ENCODE assay signal across 8 mouse cellular contexts in the genomic region with DNA sequence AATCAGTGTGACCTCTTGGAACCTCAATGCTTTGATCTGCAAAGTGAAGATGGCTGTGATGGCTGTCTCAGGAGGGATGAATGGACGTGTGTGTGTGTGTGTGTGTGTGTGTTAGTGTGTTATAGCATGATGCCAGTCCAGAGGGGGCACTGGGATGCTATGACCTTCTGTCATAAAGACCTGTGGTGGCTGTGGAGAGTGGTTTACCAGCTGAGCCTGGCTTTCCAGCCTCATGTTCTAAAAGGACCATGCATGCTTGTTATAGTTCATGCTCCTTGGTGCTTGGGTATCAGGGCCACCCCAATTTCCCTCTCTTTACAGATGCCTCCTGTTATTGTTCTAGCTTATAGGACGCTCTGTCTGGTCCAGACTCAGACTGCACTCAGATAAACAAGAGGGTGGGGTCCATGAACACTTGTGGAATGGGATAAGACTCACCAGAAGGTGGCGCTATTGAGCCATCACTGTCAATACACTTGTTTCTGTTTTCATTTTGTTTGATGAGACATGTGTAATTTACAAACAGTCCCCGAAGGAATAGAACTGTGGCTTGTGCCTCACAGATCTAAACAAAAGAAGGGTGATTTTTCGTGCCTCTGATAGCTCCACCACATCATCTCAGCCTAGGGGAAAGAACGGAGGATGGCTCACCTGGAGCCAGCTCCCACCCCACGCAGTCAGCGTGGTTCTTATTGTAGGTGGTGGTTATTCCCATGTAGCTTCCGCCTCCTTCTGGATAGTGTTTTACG.
DNase-seq lines count a peak whose midpoint lies in the region; ATAC-seq and TF ChIP-seq lines count a peak whose summit lies in the region.

No protein-coding gene starts in this region.

- no peak for TF ChIP-seq EP300 in MEL (IDR thresholded peaks at IDR 0.05; ENCODE audit: low read depth in 1 of 2, low read length in 2 of 2)
- no peak for TF ChIP-seq EP300 in heart, postnatal 0 days (IDR thresholded peaks at IDR 0.05; ENCODE audit: low read depth)

- no peaks in the 10 kb centered on the region for H3K4me1 ChIP-seq in hindbrain, embryonic 10.5 days (replicated peaks)
- H3K4me1 ChIP-seq in hindbrain, embryonic 12.5 days: no peaks in the 10 kb centered on the region
- H3K4me1 ChIP-seq in MEL (ENCODE audit: control insufficient read depth in 1 of 2, insufficient read depth in 2 of 2, low read length in 2 of 2): no peaks in the 10 kb centered on the region
- H3K4me1 ChIP-seq in heart, postnatal 0 days (ENCODE audit: control insufficient read depth, insufficient read depth): no peaks in the 10 kb centered on the region

- WGBS in hindbrain, embryonic 10.5 days: 56% methylated on average over 10 of the region's 10 CpGs
- WGBS in hindbrain, embryonic 12.5 days: 54% methylated on average over 10 of the region's 10 CpGs
- WGBS in heart, postnatal 0 days: 53% methylated on average over 10 of the region's 10 CpGs

- H3K36me3 ChIP-seq in hindbrain, embryonic 10.5 days: no peaks in the 10 kb centered on the region
- no peaks in the 10 kb centered on the region for H3K36me3 ChIP-seq in hindbrain, embryonic 12.5 days
- H3K36me3 ChIP-seq in MEL (ENCODE audit: control insufficient read depth in 1 of 2, insufficient read depth in 2 of 2, low read length in 2 of 2): no peaks in the 10 kb centered on the region
- no peaks in the 10 kb centered on the region for H3K36me3 ChIP-seq in heart, postnatal 0 days (replicated peaks; ENCODE audit: control insufficient read depth, insufficient read depth, low read length)

- no peaks in the 10 kb centered on the region for H3K79me2 ChIP-seq in MEL (ENCODE audit: control insufficient read depth, insufficient read depth, low read length, poor library complexity)

- H3K9ac ChIP-seq in hindbrain, embryonic 12.5 days: no peak overlapping the region
- no peak overlapping the region for H3K9ac ChIP-seq in MEL (ENCODE audit: control insufficient read depth, low read depth, low read length, poor library complexity, severe bottlenecking)
- H3K9ac ChIP-seq in heart, postnatal 0 days (replicated peaks; ENCODE audit: low read depth, low read length): no peak overlapping the region

- H3K4me3 ChIP-seq in hindbrain, embryonic 10.5 days: no peak overlapping the region
- no peak overlapping the region for H3K4me3 ChIP-seq in hindbrain, embryonic 12.5 days
- no peak overlapping the region for H3K4me3 ChIP-seq in MEL (ENCODE audit: control insufficient read depth in 1 of 2, insufficient read depth in 1 of 2, low read depth in 2 of 2, low read length in 2 of 2)
- no peak overlapping the region for H3K4me3 ChIP-seq in heart, postnatal 0 days (ENCODE audit: low read depth, low read length)

- ATAC-seq in hindbrain, embryonic 12.5 days (ENCODE audit: low FRiP score): no peak
- no peak for ATAC-seq in heart, postnatal 0 days (ENCODE audit: insufficient read depth, low read depth)
- peak; percentile 22; the same call in 1 of the 2 replicates for ATAC-seq in monocyte, adult 5-6 weeks (replicated peaks; ENCODE audit: insufficient number of reproducible peaks, low FRiP score, low TSS enrichment, poor library complexity, severe bottlenecking)

- H3K27me3 ChIP-seq in hindbrain, embryonic 10.5 days (ENCODE audit: insufficient read depth, poor library complexity, severe bottlenecking): no peaks in the 10 kb centered on the region
- no peaks in the 10 kb centered on the region for H3K27me3 ChIP-seq in hindbrain, embryonic 12.5 days
- H3K27me3 ChIP-seq in MEL (ENCODE audit: control insufficient read depth in 1 of 2, insufficient read depth in 2 of 2, low read length in 2 of 2): no peaks in the 10 kb centered on the region
- no peaks in the 10 kb centered on the region for H3K27me3 ChIP-seq in heart, postnatal 0 days (ENCODE audit: control insufficient read depth, insufficient read depth, low read length)

- peak; percentile 59 to 86 (median 80) for TF ChIP-seq CTCF in MEL (IDR thresholded peaks at IDR 0.05 in 2 of 3, conservative IDR thresholded peaks at IDR 0.05 in 1 of 3; ENCODE audit: control insufficient read depth in 1 of 3, insufficient read depth in 1 of 3, low read depth in 2 of 3, low read length in 3 of 3, poor library complexity in 1 of 3, severe bottlenecking in 1 of 3)
- TF ChIP-seq CTCF in heart, postnatal 0 days (IDR thresholded peaks at IDR 0.05; ENCODE audit: low read depth): peak; percentile 73

- peak; percentile 80 for TF ChIP-seq RAD21 in MEL (IDR thresholded peaks at IDR 0.05; ENCODE audit: low read depth, low read length)

- H3K27ac ChIP-seq in hindbrain, embryonic 10.5 days: no peak overlapping the region
- no peak overlapping the region for H3K27ac ChIP-seq in hindbrain, embryonic 12.5 days
- H3K27ac ChIP-seq in MEL (ENCODE audit: control insufficient read depth, low read depth, low read length): no peak overlapping the region
- H3K27ac ChIP-seq in heart, postnatal 0 days (ENCODE audit: low read depth): no peak overlapping the region

- no peak for TF ChIP-seq POLR2A in MEL (IDR thresholded peaks at IDR 0.05; ENCODE audit: control insufficient read depth in 1 of 2, insufficient read depth in 1 of 2, low read depth in 1 of 2, low read length in 2 of 2, poor library complexity in 1 of 2)

- DNase-seq in hindbrain, embryonic 10.5 days (ENCODE audit: low spot score): peak; percentile 58
- DNase-seq in MEL (ENCODE audit: low read depth, low spot score): peak; percentile 68
- peak; percentile 49 for DNase-seq in c-Kit-positive CD71-positive TER-119-positive erythroid progenitor cells, embryonic 14.5 days (ENCODE audit: low spot score)
- no peak for DNase-seq in heart, postnatal 0 days (ENCODE audit: low spot score)
- DNase-seq in layer of hippocampus, postnatal 14 days (ENCODE audit: low spot score in 2 of 2): peak; percentile 58 to 77
- DNase-seq in thymus, postnatal 14 days: peak; percentile 29

- H3K4me2 ChIP-seq in hindbrain, embryonic 12.5 days (replicated peaks): no peak overlapping the region
- no peak overlapping the region for H3K4me2 ChIP-seq in heart, postnatal 0 days (ENCODE audit: low read depth, low read length)

- H3K9me3 ChIP-seq in hindbrain, embryonic 10.5 days: no peaks in the 10 kb centered on the region
- H3K9me3 ChIP-seq in hindbrain, embryonic 12.5 days (replicated peaks): no peaks in the 10 kb centered on the region
- H3K9me3 ChIP-seq in MEL (replicated peaks; ENCODE audit: insufficient read depth, low read length): no peaks in the 10 kb centered on the region
- H3K9me3 ChIP-seq in heart, postnatal 0 days (replicated peaks; ENCODE audit: control insufficient read depth, low read length): no peaks in the 10 kb centered on the region

TF ChIP-seq in MEL, 35 proteins besides CTCF, POLR2A, EP300 and RAD21:
- TF ChIP-seq NRF1 (IDR thresholded peaks at IDR 0.05; ENCODE audit: insufficient read depth, low read depth, low read length, poor library complexity, severe bottlenecking): no peak
- peak; percentile 20; the same call in 1 of the 2 replicates for TF ChIP-seq SIN3A (IDR thresholded peaks at IDR 0.05; ENCODE audit: low read length)
- peak; percentile 76 for TF ChIP-seq SMC3 (IDR thresholded peaks at IDR 0.05; ENCODE audit: low read depth, low read length)
- TF ChIP-seq TCF12 (IDR thresholded peaks at IDR 0.05; ENCODE audit: low read depth, low read length): no peak
- TF ChIP-seq ZC3H11A (IDR thresholded peaks at IDR 0.05; ENCODE audit: low read depth, low read length): peak; percentile 51
- TF ChIP-seq RCOR1 (IDR thresholded peaks at IDR 0.05; ENCODE audit: low read depth, low read length): no peak
